Mouse (Mus musculus) common myeloid progenitor, adult 5-6 weeks (primary cell): ENCODE data around the gene Rftn2. TPM values are rescaled to one million over a fixed set of nuclear protein-coding genes. Genes with fewer than 3 reads are reported as not detected.
"Not testable (repeated sequence)": the region's sequence is repeated elsewhere in the genome, so short reads cannot be mapped to it uniquely, and the experiment has no call there.

Experiments
- ATAC-seq: replicated peaks from 2 replicates; pipeline ENCODE4 v1.8.0; 2016; ENCODE audit warnings: low read depth, mild to moderate bottlenecking, moderate TSS enrichment, inconsistent platforms; ENCODE audit not compliant: poor library complexity, severe bottlenecking
- total RNA-seq: library from RNA; stranded (forward); fragments of 200-1000, 187-1606 nt; gene quantifications from 2 replicates; pipeline ENCODE4 v1.2.3, GENCODE M21; 2017

Rftn2 gene
- total RNA-seq, 1 experiment from 2014 or later = 2.7 TPM

GRCm38 (mm10) chr1:55131424-55132014 lies 95.1 kb downstream of the Rftn2 start:
- peak; percentile 30 for ATAC-seq

GRCm38 (mm10) chr1:55130943-55131401 lies 95.6 kb downstream of the Rftn2 start, which contains the start of gene Mob4:
TSS of gene Mob4 (plus strand) at chr1:55131231.
- peak; percentile 90 for ATAC-seq

- no peak for ATAC-seq
These were observed 96.2 kb downstream of the Rftn2 start for GRCm38 (mm10) chr1:55130190-55130916.

- no peak for ATAC-seq
These were observed 96.9 kb downstream of the Rftn2 start for GRCm38 (mm10) chr1:55129716-55130115.

GRCm38 (mm10) chr1:55124136-55124535 lies 102.4 kb downstream of the Rftn2 start:
- ATAC-seq = not testable (repeated sequence)

GRCm38 (mm10) chr1:55123561-55123960 lies 103.0 kb downstream of the Rftn2 start:
- no peak for ATAC-seq

GRCm38 (mm10) chr1:55123046-55123445 lies 103.5 kb downstream of the Rftn2 start:
- ATAC-seq = no peak

Other genes starting within 250 kb of the Rftn2 start
- 307 and 355 TPM in 2 replicates for gene Sf3b1, start 199.3 kb downstream of the Rftn2 start, total RNA-seq
- 15.6 and 23.1 TPM in 2 replicates for gene Coq10b, start 174.0 kb downstream of the Rftn2 start, total RNA-seq
- 548 and 584 TPM in 2 replicates for gene Hspe1, start 138.7 kb downstream of the Rftn2 start, total RNA-seq
- 519 and 524 TPM in 2 replicates for gene Hspd1, start 138.5 kb downstream of the Rftn2 start, total RNA-seq
- 45.9 and 62.2 TPM in 2 replicates for gene Mob4, start 95.6 kb downstream of the Rftn2 start, total RNA-seq
- gene Mars2, start 10.4 kb upstream of the Rftn2 start, total RNA-seq = 10.1 and 10.9 TPM in 2 replicates
- gene Boll, start 136.7 kb upstream of the Rftn2 start, total RNA-seq = 1.3 TPM in 1 of 2 replicates, not detected in the other
- gene Plcl1, start 179.1 kb upstream of the Rftn2 start, total RNA-seq = 0.05 TPM in 1 of 2 replicates, not detected in the other